Mouse (Mus musculus) embryonic facial prominence, embryonic 13.5 days (tissue): ENCODE measurements around the gene Dyrk1a. TPM values are rescaled to one million over a fixed set of nuclear protein-coding genes. Genes with fewer than 3 reads are reported as not detected.

ENCODE experiments used
- polyA plus RNA-seq: library from polyadenylated mRNA; unstranded; fragments of >200 nt; fragmentation: Nextera tagmentation; extraction: Ambion mirVana; gene quantifications from 2 replicates; pipeline ENCODE4 v1.2.1, GENCODE M21; 2015

Dyrk1a gene
- polyA plus RNA-seq, 1 experiment from 2014 or later = 11.0 TPM

Other genes starting within 250 kb of the Dyrk1a start
- gene Ripply3, start 241.6 kb upstream of the Dyrk1a start, polyA plus RNA-seq = 2.1 and 3.2 TPM in 2 replicates
- 291 and 321 TPM in 2 replicates for gene Ttc3, start 199.4 kb upstream of the Dyrk1a start, polyA plus RNA-seq
- 122 and 129 TPM in 2 replicates for gene Pigp, start 198.2 kb upstream of the Dyrk1a start, polyA plus RNA-seq
- gene Vps26c, start 43.2 kb upstream of the Dyrk1a start, polyA plus RNA-seq = 49.4 and 53.5 TPM in 2 replicates